Mouse (Mus musculus): ENCODE data around the gene Cytl1.

GRCm38 (mm10) chr5:37784847-37785391 lies 49.6 kb downstream of the Cytl1 start:
- TF ChIP-seq CTCF (conservative IDR thresholded peaks at IDR 0.05; ENCODE audit: insufficient read depth, insufficient read length, low read depth, low read length) (no peak), POLR2A (IDR thresholded peaks at IDR 0.05; ENCODE audit: low read depth, low read length) (no peak)

All from kidney, adult 2 months (tissue).